Mouse (Mus musculus): ENCODE results near the gene Olfr974. TPM values are rescaled to one million over a fixed set of nuclear protein-coding genes. Genes with fewer than 3 reads are reported as not detected.
"Not testable (repeated sequence)": the region's sequence is repeated elsewhere in the genome, so short reads cannot be mapped to it uniquely, and the experiment has no call there.

Gene Olfr974
- not detected for total RNA-seq (2021)
- long read RNA-seq, experiment 1, result 0 reads
- long read RNA-seq, experiment 2, result 0 reads

DNA sequence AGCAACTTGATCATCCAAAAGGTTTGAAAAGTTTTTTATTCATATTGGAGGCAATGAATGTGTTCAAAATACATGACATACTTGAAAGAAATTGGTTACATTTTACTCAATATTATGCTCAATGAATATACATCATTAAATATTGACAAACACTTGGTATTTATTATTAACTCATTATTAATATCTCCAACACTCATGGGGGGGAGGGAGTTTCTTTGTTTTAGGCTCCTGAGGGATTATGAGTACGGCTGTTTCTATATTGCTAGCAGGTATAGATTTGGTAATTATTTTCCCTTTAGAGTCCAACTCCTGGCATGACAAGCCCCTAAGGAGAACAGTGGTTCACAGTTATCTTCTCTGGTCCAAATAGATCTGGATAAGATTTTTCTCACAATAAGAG is at the start of gene Olfr974:
Gene Olfr974 (plus strand): TSS at position 301 of the 400 bp plus-strand sequence.
- DNase-seq, result no peak

DNA sequence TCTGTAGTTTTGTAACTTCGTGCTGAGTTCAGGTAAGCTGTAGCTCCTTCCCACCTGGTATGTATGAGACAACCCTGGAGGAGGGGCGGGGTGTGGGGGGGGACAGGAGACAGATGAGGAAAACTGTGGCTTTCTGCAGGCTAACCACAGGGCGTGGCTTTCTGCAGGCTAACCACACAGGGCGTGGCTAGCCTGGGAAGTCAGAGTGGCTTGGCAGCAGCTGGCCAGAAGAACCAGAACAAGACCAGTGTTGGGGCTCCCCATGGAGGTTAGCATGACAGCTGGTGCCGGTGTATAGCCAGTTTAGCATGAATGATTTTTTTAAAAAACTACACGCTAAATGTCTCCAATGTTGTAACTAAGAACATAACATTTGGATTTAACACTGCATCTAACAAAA is 32.2 kb upstream of the Olfr974 start:
- DNase-seq, result no peak

DNA sequence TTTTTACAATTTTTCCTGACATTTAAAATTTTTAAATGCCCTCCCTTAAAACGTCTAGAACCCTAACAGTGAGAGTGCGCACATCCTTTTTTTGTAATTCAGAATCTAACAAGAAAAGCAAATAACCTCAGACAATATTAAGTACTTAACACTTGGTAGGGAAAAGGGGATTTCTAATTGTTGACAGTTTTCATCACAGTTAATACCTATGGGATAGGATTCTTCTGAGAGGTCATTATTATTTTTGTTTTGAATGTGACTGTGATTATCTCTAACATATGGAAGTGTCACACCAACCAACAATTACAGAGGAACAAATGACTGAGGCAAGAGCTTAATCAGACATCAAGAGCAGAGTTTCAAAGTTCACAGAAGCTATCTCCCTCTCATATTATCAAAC is 30.3 kb upstream of the Olfr974 start, which contains the start of gene Olfr229:
Gene Olfr229 (plus strand): TSS at position 301 of the 400 bp plus-strand sequence.
- DNase-seq, result no peak

DNA sequence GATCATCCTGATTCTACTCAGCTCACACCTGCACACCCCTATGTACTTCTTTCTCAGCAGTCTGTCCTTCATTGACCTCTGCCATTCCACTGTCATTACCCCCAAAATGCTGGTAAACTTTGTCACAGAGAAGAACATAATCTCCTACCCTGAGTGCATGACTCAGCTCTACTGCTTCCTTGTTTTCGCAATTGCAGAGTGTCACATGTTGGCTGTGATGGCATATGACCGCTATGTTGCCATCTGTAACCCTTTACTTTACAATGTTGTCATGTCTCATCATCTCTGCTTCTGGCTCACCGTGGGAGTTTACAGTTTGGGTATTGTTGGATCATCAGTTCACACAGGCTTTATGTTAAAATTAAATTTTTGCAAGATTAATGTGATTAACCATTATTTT is 27.4 kb upstream of the Olfr974 start:
- no peak for DNase-seq

DNA sequence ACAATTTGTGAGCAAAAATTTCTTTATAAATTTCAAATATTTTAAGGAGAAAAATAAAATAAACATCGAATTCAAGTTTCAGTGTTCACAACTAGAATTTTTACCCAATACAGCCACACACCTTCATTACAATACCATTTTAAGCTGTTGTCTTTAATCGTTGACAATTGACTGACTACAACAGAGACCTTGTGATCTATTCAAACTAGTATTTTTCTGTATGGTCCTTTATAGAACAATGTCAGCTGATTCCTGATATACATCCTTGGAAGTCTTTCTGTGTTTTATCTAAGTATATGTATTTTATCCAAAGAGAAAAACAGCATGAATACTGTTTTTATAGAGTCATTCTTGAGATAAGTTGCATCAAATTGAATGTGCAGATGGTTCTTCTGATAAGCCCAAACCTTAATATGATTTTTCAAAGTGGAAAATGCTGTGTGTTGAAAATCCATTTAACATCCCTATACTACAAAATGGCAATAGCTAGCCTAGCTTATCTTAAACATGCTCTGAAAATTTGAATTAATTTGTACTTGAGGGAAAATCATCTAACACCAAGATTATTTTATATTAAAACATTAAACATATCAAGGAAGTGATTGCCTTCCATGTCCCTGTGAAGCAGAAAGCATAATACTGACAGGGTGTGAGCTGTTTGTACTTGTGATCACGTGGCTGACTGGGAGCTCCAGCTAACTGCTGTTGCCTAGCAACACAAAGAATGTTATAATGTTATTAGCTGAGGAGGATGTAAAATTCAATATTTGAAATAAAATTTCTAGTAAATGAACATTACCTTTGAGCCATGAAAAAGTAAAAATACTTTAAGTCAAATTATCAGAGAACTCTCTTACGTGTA is 9.1 kb upstream of the Olfr974 start:
- DNase-seq, result not testable (repeated sequence)

DNA sequence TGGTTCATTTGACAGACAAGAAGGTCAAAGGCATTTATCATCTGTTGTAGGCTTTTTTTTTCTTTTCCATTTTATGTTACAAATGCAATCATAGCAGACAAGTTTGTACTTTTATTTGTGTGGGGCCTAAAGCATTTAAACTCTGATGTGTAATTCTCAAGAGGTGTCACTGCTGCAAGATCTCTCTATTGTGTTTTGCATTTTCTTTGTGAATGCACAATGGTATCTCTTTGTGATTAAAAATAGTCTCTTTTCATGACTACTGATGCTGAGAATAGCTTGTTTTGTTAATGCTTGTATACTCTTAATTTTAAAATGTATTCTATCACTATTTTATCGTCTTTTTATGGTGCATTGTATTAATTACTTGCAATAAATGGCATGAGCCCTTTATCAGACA is 8.5 kb upstream of the Olfr974 start:
- not testable (repeated sequence) for DNase-seq

DNA sequence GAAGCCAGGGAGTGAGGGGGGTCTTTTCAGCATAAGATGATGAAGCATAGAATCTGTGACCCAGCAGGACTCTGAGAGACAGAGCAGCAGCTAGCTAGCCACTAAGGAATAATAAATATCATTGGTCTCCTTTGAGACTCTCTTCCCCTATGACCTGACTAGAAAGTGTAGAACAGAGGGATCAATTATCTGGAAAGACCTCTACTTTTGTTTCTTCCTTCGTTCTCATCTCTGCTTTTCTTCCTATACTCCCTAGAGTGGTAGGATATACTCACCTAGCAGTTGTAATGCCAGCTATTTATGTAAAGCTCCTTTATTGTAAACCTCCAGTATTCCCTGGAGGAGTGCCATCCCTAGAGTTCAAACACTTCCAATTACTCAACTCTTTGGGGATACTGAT is 14.6 kb downstream of the Olfr974 start, which contains the start of gene Olfr975:
Gene Olfr975 (minus strand): TSS at position 101 of the 400 bp plus-strand sequence.
- no peak for DNase-seq

DNA sequence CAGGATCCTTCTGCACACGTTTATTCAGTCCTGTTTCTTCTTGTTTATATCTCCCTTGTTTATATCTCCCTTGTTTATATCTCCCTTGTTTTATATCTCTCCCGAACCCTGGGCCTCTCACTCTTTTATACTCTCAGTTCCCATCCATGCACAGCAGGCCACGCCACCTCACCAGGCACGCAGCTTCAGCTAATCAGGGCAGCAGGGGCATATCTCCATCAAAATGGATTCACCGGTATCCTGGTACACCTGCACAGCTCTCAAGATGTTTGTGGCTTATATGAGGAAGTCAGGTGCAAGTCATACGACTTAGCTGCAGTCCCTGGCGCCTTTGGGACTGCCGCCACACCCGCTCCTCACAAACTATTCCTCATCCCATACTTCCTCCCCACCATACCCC is 23.7 kb downstream of the Olfr974 start, which contains the start of gene Olfr976:
Gene Olfr976 (minus strand): TSS at position 101 of the 400 bp plus-strand sequence.
- DNase-seq, result not testable (repeated sequence)

DNA sequence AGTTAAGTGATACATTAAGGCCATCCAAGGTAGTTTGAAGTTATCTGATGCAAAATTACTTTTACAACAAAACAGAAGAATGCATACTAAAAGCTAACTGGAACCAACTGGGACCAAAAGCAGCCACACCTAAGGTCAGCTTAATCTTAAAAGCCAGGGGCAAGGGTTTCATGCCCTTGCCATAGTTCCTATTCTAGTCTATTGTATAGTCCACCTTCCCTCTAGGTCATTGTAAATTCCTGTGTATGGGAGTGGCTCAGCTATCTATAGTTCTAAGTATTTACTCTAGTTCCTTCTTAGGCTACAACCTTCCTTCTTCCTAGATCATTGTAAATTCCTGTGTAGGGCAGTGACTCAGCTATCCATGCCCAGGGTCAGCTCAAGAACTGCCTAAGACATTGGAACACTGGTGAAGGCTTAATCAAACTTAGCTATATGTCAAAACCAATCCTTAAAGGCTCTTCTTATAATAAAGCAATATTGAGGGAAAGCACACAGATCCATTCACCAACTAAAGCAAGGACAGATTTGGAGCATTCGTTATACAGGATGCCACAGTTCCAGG is 39.4 kb downstream of the Olfr974 start:
- DNase-seq, result not testable (repeated sequence)

DNA sequence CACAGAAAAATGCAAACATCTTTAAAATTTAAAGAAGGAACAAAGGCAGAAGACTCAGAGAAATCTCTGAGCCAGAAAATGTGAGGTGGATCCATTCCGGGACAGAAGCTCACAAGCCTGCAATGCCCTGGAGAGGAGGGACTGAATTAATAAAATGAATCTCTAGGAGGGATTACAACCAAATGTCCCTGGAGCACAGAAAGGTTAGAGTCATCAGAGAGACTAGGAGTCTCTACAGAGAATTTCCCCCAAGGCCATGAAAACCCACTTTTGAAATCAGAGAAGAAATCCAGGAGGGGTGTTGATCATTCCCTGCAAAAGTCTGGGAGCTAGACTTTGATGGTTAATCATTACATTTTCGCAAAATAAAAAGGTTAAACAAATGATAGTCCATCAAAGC is 54.5 kb downstream of the Olfr974 start, which contains the start of gene Olfr978:
Gene Olfr978 (plus strand): TSS at position 301 of the 400 bp plus-strand sequence.
- DNase-seq, result no peak

Other genes starting within 250 kb of the Olfr974 start
- gene Olfr149, start 230.4 kb upstream of the Olfr974 start, total RNA-seq (2021), result not detected
- gene Olfr965, start 226.1 kb upstream of the Olfr974 start, total RNA-seq (2021), result not detected
- not detected for gene Olfr150, start 206.5 kb upstream of the Olfr974 start, total RNA-seq (2021)
- not detected for gene Olfr967, start 191.3 kb upstream of the Olfr974 start, total RNA-seq (2021)
- gene Olfr968, start 154.2 kb upstream of the Olfr974 start, total RNA-seq (2021), result not detected
- not detected for gene Olfr969, start 146.6 kb upstream of the Olfr974 start, total RNA-seq (2021)
- gene Olfr970, start 128.6 kb upstream of the Olfr974 start, total RNA-seq (2021), result not detected
- not detected for gene Olfr971, start 100.6 kb upstream of the Olfr974 start, total RNA-seq (2021)
- gene Olfr972, start 71.1 kb upstream of the Olfr974 start, total RNA-seq (2021), result not detected
- not detected for gene Olfr229, start 30.2 kb upstream of the Olfr974 start, total RNA-seq (2021)
- not detected for gene Olfr975, start 14.5 kb downstream of the Olfr974 start, total RNA-seq (2021)
- gene Olfr976, start 23.6 kb downstream of the Olfr974 start, total RNA-seq (2021), result not detected
- gene Olfr978, start 54.6 kb downstream of the Olfr974 start, total RNA-seq (2021), result not detected
- not detected for gene Olfr979, start 66.0 kb downstream of the Olfr974 start, total RNA-seq (2021)
- not detected for gene Olfr980, start 72.1 kb downstream of the Olfr974 start, total RNA-seq (2021)
- gene Olfr981, start 84.0 kb downstream of the Olfr974 start, total RNA-seq (2021), result not detected
- not detected for gene Olfr982, start 136.3 kb downstream of the Olfr974 start, total RNA-seq (2021)
- gene Olfr983, start 156.1 kb downstream of the Olfr974 start, total RNA-seq (2021), result not detected
- not detected for gene Olfr984, start 176.7 kb downstream of the Olfr974 start, total RNA-seq (2021)
- gene Olfr985, start 192.7 kb downstream of the Olfr974 start, total RNA-seq (2021), result not detected
- gene Tmem225, start 210.6 kb downstream of the Olfr974 start, total RNA-seq (2021), result not detected
- gene Olfr986, start 243.4 kb downstream of the Olfr974 start, total RNA-seq (2021), result not detected

Measured in heart, adult 18-20 months (tissue).